Mouse (Mus musculus) heart, adult 2 months (tissue): ENCODE measurements around the gene Phb2. TPM values are rescaled to one million over a fixed set of nuclear protein-coding genes. Genes with fewer than 3 reads are reported as not detected.

Source experiments
- DNase-seq, 2 experiments: peaks; one replicate each; pipeline ENCODE4 v3.0.0; 2021
- H3K27ac ChIP-seq: fragments of 200-600 bp; 2 replicates; pipeline ENCODE4 v1.8.1; 2022
- H3K27me3 ChIP-seq: fragments of 200-500 bp; 2 replicates; pipeline ENCODE4 v1.6.1; 2012; ENCODE audit warnings: mild to moderate bottlenecking, low read length, inconsistent platforms, mixed read lengths; ENCODE audit not compliant: control insufficient read depth, insufficient read depth
- H3K36me3 ChIP-seq: fragments of 200-500 bp; 2 replicates; pipeline ENCODE4 v1.6.1; 2012; ENCODE audit warnings: low read length, inconsistent platforms; ENCODE audit not compliant: control insufficient read depth, insufficient read depth
- H3K4me1 ChIP-seq: fragments of 200-500 bp; 2 replicates; pipeline ENCODE4 v1.6.1; 2011; ENCODE audit warnings: low read length; ENCODE audit not compliant: control insufficient read depth, insufficient read depth
- H3K4me3 ChIP-seq: fragments of 200-600 bp; 2 replicates; pipeline ENCODE4 v1.8.1; 2022
- H3K79me2 ChIP-seq: fragments of 200-500 bp; replicated peaks from 2 replicates; pipeline ENCODE4 v1.6.1; 2012; ENCODE audit warnings: mild to moderate bottlenecking, inconsistent platforms, low read length, moderate library complexity, mixed read lengths; ENCODE audit not compliant: control insufficient read depth, insufficient read depth
- H3K9ac ChIP-seq: fragments of 200-500 bp; 2 replicates; pipeline ENCODE4 v1.6.1; 2012; ENCODE audit warnings: low read depth, mild to moderate bottlenecking, control low read depth, inconsistent platforms, low read length, mixed read lengths
- CTCF ChIP-seq: fragments of 200-600 bp; IDR thresholded peaks from 2 replicates; pipeline ENCODE4 v1.8.1; 2022; ENCODE audit warnings: antibody characterized with exemption, mild to moderate bottlenecking, moderate library complexity
- EP300 ChIP-seq: fragments of 200-500 bp; IDR thresholded peaks from 2 replicates; pipeline ENCODE4 v1.6.1; 2011; ENCODE audit warnings: low read depth, low read length, control low read depth; ENCODE audit not compliant: insufficient read depth
- POLR2A ChIP-seq: fragments of 200-500 bp; IDR thresholded peaks from 2 replicates; pipeline ENCODE4 v1.6.1; 2011; ENCODE audit warnings: mild to moderate bottlenecking, low read depth, low read length, control low read depth; ENCODE audit not compliant: insufficient read depth
- WGBS: fragments of 180-500 bp; shearing (Covaris S2); methylation state at CpG from one replicate; pipeline ENCODE4 v1.1.7; 2018; 5-methylcytosine and 5-hydroxymethylcytosine counted together
- intact Hi-C: fragments of 180-260 bp; cut with DNase I; formaldehyde crosslinking; loops from one replicate; pipeline ENCODE4 v1.15.1; 2025
- long read RNA-seq: library from polyadenylated mRNA; stranded (forward); transcript quantifications from one replicate; pipeline ENCODE4 v2.0.0, GENCODE M21; 2021
- polyA plus RNA-seq: library from polyadenylated mRNA; depleted of rRNA; stranded (reverse); fragments of >200 nt; gene quantifications from 2 replicates; pipeline ENCODE4 v1.2.3, GENCODE M21; 2012; rRNA removed
- total RNA-seq, 2 experiments: library from RNA; stranded (reverse); gene quantifications; 2 replicates each; pipeline ENCODE4 v1.2.3; 2021

Gene Phb2
- 100 to 1,000 TPM; 260 to 292 TPM for total RNA-seq
- 184 and 200 TPM in 2 replicates for polyA plus RNA-seq
- long read RNA-seq, partial matches to known transcripts = 3 of 192 reads
- long read RNA-seq, other reads (novel, unspliced or antisense) = 189 of 192 reads

- DNase-seq = peak; percentile 98 to 99
- under 1% methylated on average over 76 of the region's 76 CpGs for WGBS
- Histone ChIP-seq H3K4me1 (peaks cover 5% of the 10 kb centered on the region), H3K36me3 (peaks cover 5% of the 10 kb centered on the region), H3K27ac (peak within 1 kb of the TSS; percentile 96), H3K4me3 (peak within 1 kb of the TSS; percentile 88), H3K9ac (peak within 1 kb of the TSS; percentile 94), H3K79me2 (peaks cover 2% of the 10 kb centered on the region; the same call in 1 of the 2 replicates), H3K27me3 (no peaks in the 10 kb centered on the region)
- TF ChIP-seq CTCF (peak; percentile 17; the same call in 1 of the 2 replicates), POLR2A (peak; percentile 81), EP300 (peak; percentile 81)
- intact Hi-C loops = loop anchor here (1.0 to 2.0 kb wide), 5 partner anchors 28 to 327 kb away; partner anchors contain the start of genes Atn1, Gm45234, Ing4 and Lpcat3
Observed at GRCm38 (mm10) chr6:124711824-124712782, at the start of gene Phb2, which contains the start of gene Emg1. Gene Phb2, plus strand, starts transcription at chr6:124712336. Gene Emg1, minus strand, starts transcription at chr6:124712178.

- Histone ChIP-seq H3K36me3 (no peaks in the 10 kb centered on the region), H3K79me2 (no peaks in the 10 kb centered on the region), H3K27me3 (no peaks in the 10 kb centered on the region), H3K9ac (peak within 1 kb of the TSS; percentile 77), H3K4me1 (no peaks in the 10 kb centered on the region), H3K27ac (peak within 1 kb of the TSS; percentile 94), H3K4me3 (peak within 1 kb of the TSS; percentile 91)
- TF ChIP-seq CTCF (peak; percentile 82), EP300 (no peak), POLR2A (0 out of 2 replicates have a peak, but pooled peaks have one; percentile 34)
- peak; percentile 98 to 99 for DNase-seq
- under 1% methylated on average over 69 of the region's 87 CpGs for WGBS
- intact Hi-C loops = loop anchor here (1.0 to 2.0 kb wide), 3 partner anchors 50 to 93 kb away; partner anchors contain the start of genes Emg1, Grcc10 and Phb2
Observed at GRCm38 (mm10) chr6:124662477-124663423, 49.4 kb upstream of the Phb2 start, which contains the start of gene Lpcat3. Gene Lpcat3, plus strand, starts transcription at chr6:124663027.

DNA sequence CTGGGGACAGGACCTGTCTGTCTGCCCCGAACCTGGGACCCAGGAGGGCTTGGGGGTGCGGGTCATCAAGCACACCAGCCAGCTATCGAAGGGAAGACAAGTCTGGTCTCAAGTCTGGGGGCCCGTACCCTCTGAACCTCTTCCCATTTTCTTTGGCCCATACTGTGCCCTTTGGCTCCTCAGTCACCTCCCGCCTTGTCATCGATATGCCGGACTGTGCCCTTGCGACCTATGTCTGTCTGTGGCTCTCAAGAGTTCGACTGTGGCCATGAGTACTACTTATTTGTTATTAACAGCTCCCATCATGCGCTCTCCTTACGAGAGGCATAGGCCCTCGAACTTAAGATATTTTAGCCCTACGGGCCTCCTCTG, 48.7 kb upstream of the Phb2 start:
- Histone ChIP-seq H3K27ac (peak overlapping the region; percentile 94), H3K4me1 (no peaks in the 10 kb centered on the region), H3K79me2 (no peaks in the 10 kb centered on the region), H3K9ac (peak overlapping the region; percentile 77), H3K27me3 (no peaks in the 10 kb centered on the region), H3K4me3 (peak overlapping the region; percentile 91), H3K36me3 (no peaks in the 10 kb centered on the region)
- DNase-seq = no peak
- TF ChIP-seq POLR2A (no peak), EP300 (0 out of 2 replicates have a peak, but pooled peaks have one; percentile 15), CTCF (no peak)
- 13% methylated on average over 13 of the region's 13 CpGs for WGBS
- intact Hi-C loops = loop anchor here (1.0 to 2.0 kb wide), 2 partner anchors 49 to 77 kb away; partner anchors contain the start of genes Emg1, Grcc10 and Phb2

- TF ChIP-seq EP300 (no peak), CTCF (no peak), POLR2A (no peak)
- no peak overlapping the region for H3K4me3 ChIP-seq
- H3K4me1 ChIP-seq = no peaks in the 10 kb centered on the region
- no peaks in the 10 kb centered on the region for H3K27me3 ChIP-seq
- intact Hi-C loops = no loop called here
- H3K27ac ChIP-seq = no peak overlapping the region
- 81% methylated on average over 7 of the region's 7 CpGs for WGBS
- no peaks in the 10 kb centered on the region for H3K36me3 ChIP-seq
- H3K79me2 ChIP-seq = no peaks in the 10 kb centered on the region
- DNase-seq = no peak
- no peak overlapping the region for H3K9ac ChIP-seq
Observed at GRCm38 (mm10) chr6:124664256-124664655, 47.9 kb upstream of the Phb2 start.

DNA sequence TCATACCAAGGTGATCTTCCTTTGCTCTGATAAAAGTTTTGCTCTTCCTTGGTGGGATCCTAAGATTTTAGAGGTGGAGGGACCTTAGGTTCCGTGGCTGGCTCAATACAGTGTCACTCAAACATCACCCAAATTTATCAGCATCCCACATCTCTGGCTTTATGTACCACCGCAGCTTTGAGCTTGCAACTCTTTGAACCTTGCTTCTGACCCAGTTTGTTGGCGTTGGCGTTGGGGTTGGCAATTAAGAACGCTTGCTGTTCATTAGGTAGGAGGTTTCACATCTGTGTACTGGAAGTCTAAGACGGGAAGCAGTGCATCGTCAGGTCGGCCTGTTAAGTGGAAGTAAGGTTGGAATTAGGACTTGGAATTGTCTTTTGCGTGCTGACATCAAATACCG, 47.1 kb upstream of the Phb2 start:
- no peaks in the 10 kb centered on the region for H3K36me3 ChIP-seq
- TF ChIP-seq CTCF = no peak
- no peak for TF ChIP-seq EP300
- TF ChIP-seq POLR2A = no peak
- H3K9ac ChIP-seq = no peak overlapping the region
- WGBS = 90% methylated on average over 10 of the region's 10 CpGs
- no peak for DNase-seq
- no peaks in the 10 kb centered on the region for H3K79me2 ChIP-seq
- H3K4me3 ChIP-seq = no peak overlapping the region
- no peak overlapping the region for H3K27ac ChIP-seq
- H3K27me3 ChIP-seq = no peaks in the 10 kb centered on the region
- intact Hi-C loops = no loop called here
- no peaks in the 10 kb centered on the region for H3K4me1 ChIP-seq
